Mouse (Mus musculus): ENCODE measurements around the gene Fam19a3. TPM values are rescaled to one million over a fixed set of nuclear protein-coding genes. Genes with fewer than 3 reads are reported as not detected.
A peak's percentile ranks its signal among the peaks of the same experiment; 100 is the strongest.

The Fam19a3 gene
- total and polyA plus RNA-seq, 3 experiments = 0.04 to 0.16 TPM; not detected in 1

- no peak for TF ChIP-seq SMC3 (IDR thresholded peaks at IDR 0.05; ENCODE audit: low read depth, low read length)
- no peak for TF ChIP-seq USF1 (IDR thresholded peaks at IDR 0.05; ENCODE audit: low read depth, low read length)
- peak; percentile 49; the same call in 1 of the 2 replicates for TF ChIP-seq EP300 (IDR thresholded peaks at IDR 0.05; ENCODE audit: low read length)
- peak; percentile 49; the same call in 1 of the 2 replicates for TF ChIP-seq TCF12 (IDR thresholded peaks at IDR 0.05; ENCODE audit: low read depth, low read length)
- TF ChIP-seq CTCF (conservative IDR thresholded peaks at IDR 0.05 in 1 of 2, IDR thresholded peaks at IDR 0.05 in 1 of 2; ENCODE audit: low read depth in 2 of 2, low read length in 2 of 2) = no peak
- TF ChIP-seq POLR2A (IDR thresholded peaks at IDR 0.05; ENCODE audit: low read depth, low read length) = peak; percentile 43
- no peak for TF ChIP-seq JUND (conservative IDR thresholded peaks at IDR 0.05; ENCODE audit: low read depth, low read length)
- no peak for TF ChIP-seq MXI1 (IDR thresholded peaks at IDR 0.05; ENCODE audit: low read depth, low read length)
- TF ChIP-seq ZC3H11A (IDR thresholded peaks at IDR 0.05; ENCODE audit: low read depth, low read length) = no peak
- TF ChIP-seq GABPA (IDR thresholded peaks at IDR 0.05; ENCODE audit: insufficient replicate concordance, low read depth, low read length) = no peak
- TF ChIP-seq ZMIZ1 (IDR thresholded peaks at IDR 0.05; ENCODE audit: low read depth, low read length) = no peak
- TF ChIP-seq MYC (IDR thresholded peaks at IDR 0.05; ENCODE audit: low read depth, low read length) = no peak
- 0 out of 2 replicates have a peak, but pooled peaks have one; percentile 42 for TF ChIP-seq CHD2 (IDR thresholded peaks at IDR 0.05; ENCODE audit: low read length)
- TF ChIP-seq NELFE (IDR thresholded peaks at IDR 0.05; ENCODE audit: low read depth, low read length) = no peak
- TF ChIP-seq CHD1 (IDR thresholded peaks at IDR 0.05; ENCODE audit: low read depth, low read length) = no peak
- no peak for TF ChIP-seq E2F4 (IDR thresholded peaks at IDR 0.05; ENCODE audit: insufficient replicate concordance, low read depth, low read length)
Observed at GRCm38 (mm10) chr3:104812254-104812653, 30.6 kb upstream of the Fam19a3 start (continued).

GRCm38 (mm10) chr3:104811752-104812151 lies 30.1 kb upstream of the Fam19a3 start:
- no peaks in the 10 kb centered on the region for H3K9me3 ChIP-seq (replicated peaks; ENCODE audit: low read length)
- in situ Hi-C loops (cut with MboI; ENCODE audit: low pct_ligation_motif_present, low pct_unique_long_range_greater_than_20kb, low sequenced_read_pairs) = no loop called here
- H3K4me3 ChIP-seq (replicated peaks in 1 of 3; ENCODE audit: low read depth in 2 of 3, low read length in 2 of 3, poor library complexity in 1 of 3) = no peak overlapping the region
- H3K36me3 ChIP-seq (replicated peaks in 1 of 2; ENCODE audit: control insufficient read depth in 1 of 2, insufficient read depth in 1 of 2, low read length in 1 of 2) = peaks cover 0 to 17% of the 10 kb centered on the region in 2 experiments
- no peak overlapping the region for H3K4me2 ChIP-seq (ENCODE audit: insufficient read depth, low read depth, poor library complexity, severe bottlenecking)
- H3K9ac ChIP-seq (ENCODE audit: insufficient read depth, low read depth) = no peak overlapping the region
- H3K79me2 ChIP-seq (replicated peaks; ENCODE audit: control insufficient read depth, extremely low read depth, insufficient read depth, poor library complexity, severe bottlenecking) = no peaks in the 10 kb centered on the region
- H3K4me1 ChIP-seq (ENCODE audit: control insufficient read depth in 1 of 2, insufficient read depth in 2 of 2) = peaks cover 10 to 25% of the 10 kb centered on the region in 2 experiments
- dilution Hi-C loops (cut with MboI; ENCODE audit: extremely low pct_ligation_motif_present, extremely low pct_unique_long_range_greater_than_20kb, low sequenced_read_pairs) = no loop called here
- DNase-seq (ENCODE audit: extremely low read depth) = no peak
- TF ChIP-seq SMC3 (IDR thresholded peaks at IDR 0.05; ENCODE audit: low read depth, low read length) = no peak
- TF ChIP-seq USF2 (conservative IDR thresholded peaks at IDR 0.05; ENCODE audit: low read depth, low read length) = no peak
- no peak for TF ChIP-seq JUND (conservative IDR thresholded peaks at IDR 0.05; ENCODE audit: low read depth, low read length)
- no peak for TF ChIP-seq MAZ (IDR thresholded peaks at IDR 0.05; ENCODE audit: low read depth, low read length)
- no peak for TF ChIP-seq SIN3A (IDR thresholded peaks at IDR 0.05; ENCODE audit: low read length)
- no peak for TF ChIP-seq MEF2A (IDR thresholded peaks at IDR 0.05; ENCODE audit: borderline replicate concordance, low read depth, low read length)
- no peak for TF ChIP-seq GABPA (IDR thresholded peaks at IDR 0.05; ENCODE audit: insufficient replicate concordance, low read depth, low read length)
- H3K27me3 ChIP-seq (replicated peaks) = no peaks in the 10 kb centered on the region
- H3K27ac ChIP-seq (ENCODE audit: insufficient read depth, low read depth) = no peak overlapping the region
